Mouse (Mus musculus) central nervous system, embryonic 18 days (tissue): ENCODE data around the gene Lrrc8d. TPM values are rescaled to one million over a fixed set of nuclear protein-coding genes. Genes with fewer than 3 reads are reported as not detected.

Experiments
- polyA plus RNA-seq: library from polyadenylated mRNA; depleted of rRNA; stranded (reverse); fragments of >200 nt; gene quantifications from 2 replicates; pipeline ENCODE4 v1.2.3, GENCODE M21; 2012; rRNA removed

Lrrc8d gene
- polyA plus RNA-seq: 11.9 and 15.1 TPM in 2 replicates

GRCm38 (mm10) chr5:105699141-105700069, at the start of gene Lrrc8d:
Lrrc8d (plus strand) TSS chr5:105699969.

GRCm38 (mm10) chr5:105876068-105876924, 176.5 kb downstream of the Lrrc8d start, which contains the start of gene Zfp326:
Zfp326 (plus strand) TSS chr5:105876565.

Other genes with a start within 250 kb of the Lrrc8d start
- 8.7 and 9.6 TPM in 2 replicates for gene Lrrc8c, start 180.6 kb upstream of the Lrrc8d start, polyA plus RNA-seq
- 57.7 and 63.7 TPM in 2 replicates for gene Zfp326, start 176.6 kb downstream of the Lrrc8d start, polyA plus RNA-seq